Mouse (Mus musculus) adrenal gland, adult 18-20 months (tissue): ENCODE measurements around the gene Eftud2. TPM values are rescaled to one million over a fixed set of nuclear protein-coding genes. Genes with fewer than 3 reads are reported as not detected.

Experiments
- DNase-seq, 2 experiments: peaks; one replicate each; pipeline ENCODE4 v3.0.0; 2021 to 2022; ENCODE audit warnings: low spot score in 2 of 2
- total RNA-seq, 2 experiments: library from RNA; stranded (reverse); gene quantifications; 1 replicate in 1 of 2; 2 replicates in 1 of 2; pipeline ENCODE4 v1.2.3; 2021

The Eftud2 gene
- total RNA-seq, 2 experiments from 2014 or later = 64.6 to 70.2 TPM

- DNase-seq = no peak
These were observed 771 bp upstream of the Eftud2 start for GRCm38 (mm10) chr11:102881314-102882198.

DNA sequence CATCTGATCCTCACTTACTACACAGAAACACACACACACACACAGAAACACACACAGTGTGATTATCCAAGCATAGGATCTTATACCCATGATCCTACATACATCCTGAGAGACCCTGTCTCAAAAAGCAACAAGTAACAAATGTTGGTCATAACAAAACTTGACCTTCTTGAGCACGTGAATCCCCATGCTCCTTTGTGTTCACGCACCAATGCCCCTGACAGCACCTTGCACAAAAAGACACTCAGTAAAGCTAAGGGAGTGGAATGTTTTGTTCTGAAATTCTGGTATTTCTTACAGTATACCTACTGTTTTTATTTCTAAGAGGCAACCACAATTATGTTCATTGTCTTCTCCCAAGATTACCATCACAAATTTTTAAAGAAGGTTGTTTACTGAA lies 1.2 kb downstream of the Eftud2 start:
- DNase-seq = no peak

GRCm38 (mm10) chr11:102874801-102875334 lies 5.9 kb downstream of the Eftud2 start:
- no peak for DNase-seq

GRCm38 (mm10) chr11:102864272-102864671 lies 16.5 kb downstream of the Eftud2 start:
- DNase-seq = peak; percentile 56 to 66

GRCm38 (mm10) chr11:102859933-102860332 lies 20.9 kb downstream of the Eftud2 start:
- DNase-seq = no peak

DNA sequence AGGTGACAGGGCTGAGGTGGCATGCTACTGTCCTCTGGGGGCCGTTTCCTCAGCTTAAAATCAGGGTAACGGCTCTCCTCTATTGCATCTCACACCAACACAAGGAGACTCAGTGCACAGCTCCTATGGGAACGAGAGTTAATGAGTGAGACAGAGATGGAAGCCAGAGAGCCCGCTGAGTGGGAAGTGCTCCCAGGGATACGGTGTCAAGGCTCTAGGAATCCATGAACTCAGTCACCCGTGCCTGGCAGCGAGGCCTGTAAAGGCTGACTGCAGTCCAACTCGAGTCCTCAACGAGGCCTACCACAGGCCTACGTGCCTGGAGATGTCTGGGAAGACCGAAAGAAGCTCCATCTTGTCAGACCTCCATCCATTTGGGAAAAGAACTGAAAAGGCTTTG lies 21.8 kb downstream of the Eftud2 start:
- DNase-seq = no peak

GRCm38 (mm10) chr11:102855941-102856340 lies 24.8 kb downstream of the Eftud2 start:
- DNase-seq = no peak

DNA sequence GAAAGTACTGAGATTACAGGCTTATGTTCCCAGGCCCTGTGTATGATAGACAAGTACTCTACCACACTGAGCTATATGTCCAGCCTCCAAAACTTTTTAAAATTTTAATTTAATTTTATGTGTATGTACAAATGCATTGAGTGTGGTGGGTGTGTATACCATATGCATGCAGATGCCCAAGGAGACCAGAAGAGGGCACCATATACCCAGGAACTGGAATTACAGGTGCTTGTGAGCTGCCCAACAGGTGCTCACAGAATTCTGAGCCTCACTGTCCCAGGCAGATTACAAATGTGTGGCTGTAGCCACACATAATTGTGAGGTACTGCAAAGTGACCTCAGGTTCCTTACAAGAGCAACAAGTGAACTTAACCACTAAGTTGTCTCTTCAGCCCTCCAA lies 27.0 kb downstream of the Eftud2 start:
- no peak for DNase-seq

- peak; percentile 76 to 80 for DNase-seq
These were observed 28.9 kb downstream of the Eftud2 start for GRCm38 (mm10) chr11:102851883-102852282.

GRCm38 (mm10) chr11:102845926-102846325 lies 34.9 kb downstream of the Eftud2 start:
- no peak for DNase-seq

DNA sequence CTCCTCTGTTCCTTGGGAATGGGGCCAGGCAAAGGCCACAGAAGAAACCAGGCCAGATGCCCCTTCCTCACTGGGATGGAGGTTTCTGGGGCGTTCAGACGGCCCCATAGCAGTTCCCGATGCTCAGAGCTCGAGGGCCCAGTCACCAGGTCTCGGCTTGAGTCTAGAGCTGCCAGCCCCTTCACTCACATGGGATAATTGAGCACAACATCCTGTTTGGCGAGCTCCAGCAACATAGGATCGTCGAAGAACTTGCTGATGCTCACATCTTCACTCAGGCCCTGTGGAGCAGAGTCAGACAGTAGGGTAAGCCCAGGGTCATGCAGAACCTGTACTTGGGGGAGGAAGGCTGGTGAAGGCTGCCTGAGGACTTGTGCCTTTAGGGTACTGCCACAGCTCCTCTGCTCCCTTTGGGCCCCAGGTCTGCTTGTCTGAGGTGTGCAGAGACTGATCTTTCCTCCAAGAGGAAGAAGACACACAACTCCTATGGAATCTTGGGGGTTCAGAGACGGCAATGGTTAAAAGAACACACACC lies 42.1 kb downstream of the Eftud2 start:
- no peak for DNase-seq

DNA sequence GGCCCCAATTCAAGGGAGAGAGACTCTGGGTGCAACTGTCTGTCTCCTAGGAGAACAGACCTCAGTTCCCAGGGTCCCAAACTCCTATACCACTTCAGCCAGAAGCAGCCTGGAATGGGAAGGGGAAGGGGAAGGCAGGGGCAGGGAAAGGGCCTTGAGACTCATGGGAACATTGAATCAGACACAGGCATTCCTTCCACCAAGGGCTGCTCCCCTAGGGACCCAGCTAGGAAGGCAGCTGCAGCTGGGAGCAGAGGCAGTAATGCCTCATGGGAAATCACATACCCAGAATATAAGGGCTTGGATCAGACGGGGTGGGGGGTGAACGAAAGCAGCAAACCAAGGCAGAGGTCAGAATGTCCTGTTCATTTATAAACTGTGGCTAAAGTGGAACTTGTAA lies 42.7 kb downstream of the Eftud2 start:
- no peak for DNase-seq

- DNase-seq = no peak
These were observed 43.4 kb downstream of the Eftud2 start for GRCm38 (mm10) chr11:102837385-102837784.

DNA sequence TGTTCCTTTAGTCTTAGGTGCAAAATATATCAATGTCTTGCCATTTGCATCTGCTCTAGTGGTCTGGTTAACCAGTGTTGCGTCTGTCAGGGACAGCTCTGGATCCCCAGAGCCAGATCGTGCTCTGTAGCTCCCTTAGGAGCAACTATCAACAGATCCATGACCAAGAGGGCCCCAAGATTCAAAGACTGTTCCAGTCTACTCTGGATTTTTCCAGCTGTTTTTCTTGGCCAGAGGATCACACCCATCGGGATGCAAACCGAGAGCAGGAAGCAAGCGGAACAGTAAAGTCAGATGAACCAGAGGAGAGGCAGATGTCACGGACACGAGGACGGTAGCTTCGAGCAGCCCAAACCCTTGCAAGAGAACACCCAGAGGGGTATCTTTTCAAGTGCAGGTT lies 44.6 kb downstream of the Eftud2 start:
- DNase-seq = no peak

GRCm38 (mm10) chr11:102835549-102835948 lies 45.2 kb downstream of the Eftud2 start, which contains the start of gene Higd1b:
TSS of gene Higd1b (plus strand) at chr11:102835849.
- DNase-seq = no peak

GRCm38 (mm10) chr11:102834219-102834618 lies 46.6 kb downstream of the Eftud2 start:
- no peak for DNase-seq

DNA sequence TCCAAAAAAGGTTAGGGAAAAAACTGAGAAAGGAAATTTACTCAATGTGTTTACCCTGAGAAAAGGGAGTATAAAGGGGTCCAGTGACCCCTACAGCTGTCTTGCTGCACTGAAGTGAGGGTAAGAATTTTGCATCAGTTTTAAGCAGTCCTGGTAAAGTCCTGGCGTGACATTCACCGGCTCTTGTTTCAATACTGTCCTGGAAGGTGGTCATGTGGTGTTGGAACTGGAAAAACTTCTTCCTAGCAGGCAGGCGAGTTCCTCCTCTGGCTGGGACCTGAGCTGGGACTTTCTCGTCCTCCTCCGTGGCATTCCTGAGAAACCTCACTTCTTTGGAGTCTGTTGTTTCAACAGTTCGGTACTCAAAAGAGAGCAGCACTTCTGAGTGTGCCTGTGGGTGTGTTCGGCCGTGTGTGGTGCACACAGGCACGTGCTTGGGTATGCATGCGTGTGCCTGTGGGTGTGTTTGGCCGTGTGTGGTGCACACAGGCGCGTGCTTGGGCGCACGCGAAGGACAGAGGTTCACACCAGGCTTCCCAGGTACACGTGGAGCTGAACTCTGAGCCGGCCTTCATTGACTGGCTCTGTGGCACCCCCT lies 48.0 kb downstream of the Eftud2 start:
- DNase-seq = no peak

- DNase-seq = peak in 1 of 2 experiments; percentile 35
These were observed 50.5 kb downstream of the Eftud2 start for GRCm38 (mm10) chr11:102830276-102830675.

- no peak for DNase-seq
These were observed 53.7 kb downstream of the Eftud2 start for GRCm38 (mm10) chr11:102827097-102827496.

- DNase-seq = no peak
These were observed 54.3 kb downstream of the Eftud2 start for GRCm38 (mm10) chr11:102826476-102826875.

DNA sequence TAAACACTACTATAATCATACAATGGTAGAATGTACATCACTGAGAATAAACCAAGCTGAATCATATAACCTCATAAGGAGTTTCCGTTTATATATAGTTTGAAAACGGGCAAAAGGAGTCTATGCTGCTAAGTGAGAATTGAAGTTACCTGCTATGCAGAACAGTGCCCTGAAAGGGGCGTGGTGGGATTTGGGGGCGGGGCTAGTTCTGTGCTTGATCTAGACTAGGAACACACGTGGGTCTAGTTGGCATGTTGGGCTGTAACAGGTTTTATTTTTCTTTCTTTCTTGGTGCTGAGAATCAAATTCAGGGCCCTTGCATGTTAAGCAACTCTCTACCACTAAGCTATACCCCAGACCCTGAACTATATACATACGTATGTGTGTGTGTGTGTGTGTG lies 59.6 kb downstream of the Eftud2 start:
- DNase-seq = no peak

- no peak for DNase-seq
These were observed 60.4 kb downstream of the Eftud2 start for GRCm38 (mm10) chr11:102820432-102820831.
